Mouse (Mus musculus) midbrain, embryonic 12.5 days (tissue): ENCODE results near the gene Hist1h2ag. TPM values are rescaled to one million over a fixed set of nuclear protein-coding genes. Genes with fewer than 3 reads are reported as not detected.
"Not testable (repeated sequence)": the region's sequence is repeated elsewhere in the genome, so short reads cannot be mapped to it uniquely, and the experiment has no call there.

Experiments
- ATAC-seq: fragments of 200-750 bp; cut with Nextera tagmentation; 2 replicates; pipeline ENCODE4 v1.8.0; 2017; ENCODE audit warnings: low read depth, moderate TSS enrichment, moderate library complexity; ENCODE audit not compliant: low FRiP score
- H3K27ac ChIP-seq: fragments of 300-500 bp; sonication (generic); replicated peaks from 2 replicates; pipeline ENCODE4 v1.5.1; 2016; ENCODE audit warnings: mild to moderate bottlenecking
- H3K27me3 ChIP-seq: fragments of 300-500 bp; sonication (generic); 2 replicates; pipeline ENCODE4 v1.6.1; 2016; ENCODE audit warnings: mild to moderate bottlenecking
- H3K36me3 ChIP-seq: fragments of 300-500 bp; sonication (generic); 2 replicates; pipeline ENCODE4 v1.6.1; 2016
- H3K4me1 ChIP-seq: fragments of 300-500 bp; sonication (generic); 2 replicates; pipeline ENCODE4 v1.6.1; 2016
- H3K4me2 ChIP-seq: fragments of 300-500 bp; sonication (generic); replicated peaks from 2 replicates; pipeline ENCODE4 v1.6.1; 2016; ENCODE audit warnings: mild to moderate bottlenecking, moderate library complexity
- H3K4me3 ChIP-seq: fragments of 300-500 bp; sonication (generic); 2 replicates; pipeline ENCODE4 v1.5.1; 2016; ENCODE audit warnings: mild to moderate bottlenecking
- H3K9ac ChIP-seq: fragments of 300-500 bp; sonication (generic); replicated peaks from 2 replicates; pipeline ENCODE4 v1.6.1; 2016; ENCODE audit warnings: mild to moderate bottlenecking, moderate library complexity
- H3K9me3 ChIP-seq: fragments of 300-500 bp; sonication (generic); 2 replicates; pipeline ENCODE4 v1.6.1; 2016; ENCODE audit warnings: mild to moderate bottlenecking
- WGBS: fragments of 180-500 bp; shearing (Covaris S2); methylation state at CpG from one replicate; pipeline ENCODE4 v1.1.7; 2016; 5-methylcytosine and 5-hydroxymethylcytosine counted together
- polyA plus RNA-seq: library from polyadenylated mRNA; unstranded; fragments of >200 nt; fragmentation: Nextera tagmentation; extraction: Ambion mirVana; gene quantifications from 2 replicates; pipeline ENCODE4 v1.2.1, GENCODE M21; 2016

Hist1h2ag gene
- polyA plus RNA-seq, result 62.2 and 69.7 TPM in 2 replicates

DNA sequence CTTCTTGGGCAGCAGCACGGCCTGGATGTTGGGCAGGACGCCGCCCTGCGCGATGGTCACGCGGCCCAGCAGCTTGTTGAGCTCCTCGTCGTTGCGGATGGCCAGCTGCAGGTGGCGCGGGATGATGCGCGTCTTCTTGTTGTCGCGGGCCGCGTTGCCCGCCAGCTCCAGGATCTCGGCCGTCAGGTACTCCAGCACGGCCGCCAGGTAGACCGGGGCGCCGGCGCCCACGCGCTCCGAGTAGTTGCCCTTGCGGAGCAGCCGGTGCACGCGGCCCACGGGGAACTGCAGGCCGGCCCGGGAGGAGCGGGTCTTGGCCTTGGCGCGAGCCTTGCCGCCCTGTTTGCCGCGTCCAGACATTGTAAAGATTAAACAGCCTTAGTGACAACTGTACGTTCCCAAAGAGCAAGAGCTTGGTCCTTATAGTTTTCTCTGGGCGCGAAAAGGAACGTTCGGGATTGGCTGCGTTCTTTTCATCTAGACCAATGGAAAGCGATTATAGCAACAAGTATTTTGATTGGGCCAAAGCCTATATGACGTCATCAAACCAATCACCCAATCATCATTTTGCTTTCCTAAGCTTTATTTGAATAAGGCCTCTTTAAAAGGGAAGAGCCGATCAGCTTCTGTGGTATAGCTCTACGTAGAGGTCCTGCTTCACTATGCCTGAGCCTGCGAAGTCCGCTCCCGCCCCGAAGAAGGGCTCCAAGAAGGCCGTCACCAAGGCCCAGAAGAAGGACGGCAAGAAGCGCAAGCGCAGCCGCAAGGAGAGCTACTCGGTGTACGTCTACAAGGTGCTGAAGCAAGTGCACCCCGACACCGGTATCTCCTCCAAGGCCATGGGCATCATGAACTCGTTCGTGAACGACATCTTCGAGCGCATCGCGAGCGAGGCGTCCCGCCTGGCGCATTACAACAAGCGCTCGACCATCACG is at the start of gene Hist1h2ag, which contains the start of gene Hist1h2bj:
Gene Hist1h2ag (minus strand): TSS at position 377 of the 935 bp plus-strand sequence.
Gene Hist1h2bj (plus strand): TSS at position 647 of the 935 bp plus-strand sequence.
- peak within 1 kb of the TSS; percentile 65 for H3K4me2 ChIP-seq
- H3K36me3 ChIP-seq, H3K27me3 ChIP-seq, H3K9me3 ChIP-seq: not testable (repeated sequence)
- H3K4me1 ChIP-seq, result peaks cover 21% of the 10 kb centered on the region
- under 1% methylated on average over 35 of the region's 80 CpGs for WGBS
- peak within 1 kb of the TSS; percentile 41 for H3K4me3 ChIP-seq
- peak within 1 kb of the TSS; percentile 93 for H3K27ac ChIP-seq
- ATAC-seq, result peak; percentile 92
- H3K9ac ChIP-seq, result peak within 1 kb of the TSS; percentile 61

DNA sequence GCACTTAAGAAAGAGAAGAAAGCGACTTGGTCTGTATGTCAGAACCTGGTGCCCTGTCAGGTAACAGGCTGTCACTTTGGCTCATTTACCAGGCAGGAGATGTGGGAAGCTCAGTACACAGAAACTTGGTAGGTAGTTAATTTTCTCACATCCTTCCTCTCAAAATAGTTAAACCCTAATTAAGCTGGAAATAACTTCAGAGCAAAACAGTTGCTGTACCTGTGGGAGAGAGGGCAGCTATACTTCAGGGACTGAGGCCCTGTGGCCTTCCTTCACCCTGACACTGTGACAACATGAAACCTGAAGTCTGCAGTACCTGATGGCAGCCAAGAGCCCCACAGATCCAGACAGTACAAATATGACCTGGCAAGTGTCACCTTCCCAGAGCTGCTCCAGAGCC is 41.4 kb upstream of the Hist1h2ag start, which contains the start of gene Vmn1r188:
Gene Vmn1r188 (plus strand): TSS at position 301 of the 400 bp plus-strand sequence.
- WGBS, result 92% methylated on average over 1 of the region's 1 CpGs
- H3K4me2 ChIP-seq, H3K9ac ChIP-seq, H3K27me3 ChIP-seq, H3K27ac ChIP-seq, ATAC-seq, H3K9me3 ChIP-seq, H3K4me3 ChIP-seq, H3K36me3 ChIP-seq, H3K4me1 ChIP-seq: not testable (repeated sequence)

- WGBS, result 69% methylated on average over 1 of the region's 1 CpGs
- no peak overlapping the region for H3K4me2 ChIP-seq
- H3K9ac ChIP-seq, result no peak overlapping the region
- H3K27ac ChIP-seq, result no peak overlapping the region
- ATAC-seq, result no peak
- H3K36me3 ChIP-seq, result no peaks in the 10 kb centered on the region
- H3K4me3 ChIP-seq, result no peak overlapping the region
- no peaks in the 10 kb centered on the region for H3K4me1 ChIP-seq
- H3K27me3 ChIP-seq, result no peaks in the 10 kb centered on the region
- 0 out of 2 replicates have a peak, but pooled peaks cover 2% of the 10 kb centered on the region for H3K9me3 ChIP-seq
Observed at GRCm38 (mm10) chr13:22063468-22063867, 20.7 kb upstream of the Hist1h2ag start.

- Histone ChIP-seq H3K4me3 (no peak overlapping the region), H3K4me2 (no peak overlapping the region), H3K27ac (no peak overlapping the region), H3K4me1 (no peaks in the 10 kb centered on the region), H3K9ac (no peak overlapping the region), H3K9me3 (no peaks in the 10 kb centered on the region), H3K36me3 (no peaks in the 10 kb centered on the region), H3K27me3 (no peaks in the 10 kb centered on the region)
- no peak for ATAC-seq
- 65% methylated on average over 1 of the region's 1 CpGs for WGBS
Observed at GRCm38 (mm10) chr13:22061422-22061821, 18.7 kb upstream of the Hist1h2ag start.

DNA sequence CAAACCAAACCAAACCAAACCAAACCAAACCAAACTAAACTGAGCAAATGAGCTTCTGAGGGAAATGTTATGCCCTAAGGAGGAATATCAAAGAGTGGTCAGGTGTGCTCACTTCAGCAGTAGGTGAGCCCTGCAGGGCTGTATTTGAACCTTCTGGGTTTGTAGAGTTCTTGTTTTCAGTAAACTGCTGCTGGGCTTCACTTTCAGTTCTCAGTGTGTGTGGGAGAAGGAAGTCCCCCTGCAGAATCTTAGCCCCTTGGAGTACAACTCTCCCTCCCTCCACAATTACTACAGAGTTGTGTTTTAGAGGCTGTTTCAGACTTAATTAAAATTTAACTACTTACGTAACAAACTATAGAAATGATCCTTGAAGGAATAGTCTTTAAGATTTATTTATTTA is 11.0 kb upstream of the Hist1h2ag start:
- Histone ChIP-seq H3K27ac (no peak overlapping the region), H3K36me3 (no peaks in the 10 kb centered on the region), H3K4me1 (0 out of 2 replicates have a peak, but pooled peaks cover 4% of the 10 kb centered on the region), H3K4me3 (no peak overlapping the region), H3K9me3 (no peaks in the 10 kb centered on the region), H3K4me2 (no peak overlapping the region), H3K9ac (no peak overlapping the region), H3K27me3 (no peaks in the 10 kb centered on the region)
- ATAC-seq, result no peak
- WGBS, result 94% methylated on average over 1 of the region's 1 CpGs

- Histone ChIP-seq H3K4me1 (0 out of 2 replicates have a peak, but pooled peaks cover 4% of the 10 kb centered on the region), H3K9me3 (no peaks in the 10 kb centered on the region), H3K36me3 (no peaks in the 10 kb centered on the region), H3K27ac (peak overlapping the region; percentile 82), H3K27me3 (no peaks in the 10 kb centered on the region), H3K4me2 (peak overlapping the region; percentile 59), H3K4me3 (peak overlapping the region; percentile 50), H3K9ac (peak overlapping the region; percentile 59; the same call in 1 of the 2 replicates)
- peak; percentile 24; the same call in 1 of the 2 replicates for ATAC-seq
- 19% methylated on average over 5 of the region's 5 CpGs for WGBS
Observed at GRCm38 (mm10) chr13:22051523-22051859, 8.7 kb upstream of the Hist1h2ag start.

GRCm38 (mm10) chr13:22050591-22051522 is 8.1 kb upstream of the Hist1h2ag start:
- Histone ChIP-seq H3K36me3 (no peaks in the 10 kb centered on the region), H3K9me3 (no peaks in the 10 kb centered on the region), H3K27me3 (no peaks in the 10 kb centered on the region), H3K4me2 (peak overlapping the region; percentile 59), H3K9ac (peak overlapping the region; percentile 59; the same call in 1 of the 2 replicates), H3K4me1 (0 out of 2 replicates have a peak, but pooled peaks cover 4% of the 10 kb centered on the region), H3K27ac (peak overlapping the region; percentile 82), H3K4me3 (peak overlapping the region; percentile 50)
- under 1% methylated on average over 52 of the region's 52 CpGs for WGBS
- peak; percentile 94 for ATAC-seq

- ATAC-seq, result peak; percentile 51
- H3K27me3 ChIP-seq, result no peaks in the 10 kb centered on the region
- no peaks in the 10 kb centered on the region for H3K9me3 ChIP-seq
- 0 out of 2 replicates have a peak, but pooled peaks cover 4% of the 10 kb centered on the region for H3K4me1 ChIP-seq
- H3K36me3 ChIP-seq, result no peaks in the 10 kb centered on the region
- H3K9ac ChIP-seq, result peak overlapping the region; percentile 32; the same call in 1 of the 2 replicates
- peak overlapping the region; percentile 82 for H3K27ac ChIP-seq
- under 1% methylated on average over 14 of the region's 14 CpGs for WGBS
- peak overlapping the region; percentile 50 for H3K4me3 ChIP-seq
- H3K4me2 ChIP-seq, result peak overlapping the region; percentile 59
Observed at GRCm38 (mm10) chr13:22049737-22050440, 7.1 kb upstream of the Hist1h2ag start.

DNA sequence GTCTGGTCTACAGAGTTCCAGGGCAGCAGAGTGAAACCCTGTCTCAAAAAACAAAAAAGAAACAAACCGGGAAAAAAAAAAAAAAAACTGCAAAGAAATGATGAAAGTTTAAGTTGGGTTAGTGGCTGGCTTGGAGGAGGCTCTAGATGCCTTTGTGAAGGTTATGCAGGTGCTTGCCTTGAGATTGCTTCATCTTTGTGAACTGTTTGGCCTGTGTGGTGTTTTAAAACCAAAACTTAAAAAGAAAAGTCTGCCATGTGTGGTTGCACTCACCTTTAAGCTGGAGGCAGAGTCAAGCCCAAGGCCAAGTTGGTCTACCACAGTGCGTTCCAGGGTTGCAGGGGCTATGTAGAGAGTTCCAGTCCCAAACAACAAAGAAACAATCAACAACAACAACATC is 6.3 kb upstream of the Hist1h2ag start:
- Histone ChIP-seq H3K9ac (no peak overlapping the region), H3K36me3 (no peaks in the 10 kb centered on the region), H3K27ac (no peak overlapping the region), H3K9me3 (no peaks in the 10 kb centered on the region), H3K4me2 (no peak overlapping the region), H3K27me3 (no peaks in the 10 kb centered on the region), H3K4me3 (no peak overlapping the region), H3K4me1 (0 out of 2 replicates have a peak, but pooled peaks cover 6% of the 10 kb centered on the region)
- ATAC-seq, result no peak
- WGBS, result 76% methylated on average over 2 of the region's 2 CpGs

- H3K27me3 ChIP-seq, result no peaks in the 10 kb centered on the region
- H3K9me3 ChIP-seq, result no peaks in the 10 kb centered on the region
- H3K36me3 ChIP-seq, result no peaks in the 10 kb centered on the region
- no peak for ATAC-seq
- no peak overlapping the region for H3K27ac ChIP-seq
- H3K4me1 ChIP-seq, result peaks cover 16% of the 10 kb centered on the region
- H3K4me2 ChIP-seq, result no peak overlapping the region
- no peak overlapping the region for H3K9ac ChIP-seq
- H3K4me3 ChIP-seq, result no peak overlapping the region
- WGBS, result 69% methylated on average over 2 of the region's 2 CpGs
Observed at GRCm38 (mm10) chr13:22045311-22045710, 2.6 kb upstream of the Hist1h2ag start.
